Mouse (Mus musculus): ENCODE results near the gene Sbf2. TPM values are rescaled to one million over a fixed set of nuclear protein-coding genes. Genes with fewer than 3 reads are reported as not detected.

Gene Sbf2
- total and polyA plus RNA-seq, 3 experiments: 1.3 to 4.4 TPM; not detected in 1

DNA sequence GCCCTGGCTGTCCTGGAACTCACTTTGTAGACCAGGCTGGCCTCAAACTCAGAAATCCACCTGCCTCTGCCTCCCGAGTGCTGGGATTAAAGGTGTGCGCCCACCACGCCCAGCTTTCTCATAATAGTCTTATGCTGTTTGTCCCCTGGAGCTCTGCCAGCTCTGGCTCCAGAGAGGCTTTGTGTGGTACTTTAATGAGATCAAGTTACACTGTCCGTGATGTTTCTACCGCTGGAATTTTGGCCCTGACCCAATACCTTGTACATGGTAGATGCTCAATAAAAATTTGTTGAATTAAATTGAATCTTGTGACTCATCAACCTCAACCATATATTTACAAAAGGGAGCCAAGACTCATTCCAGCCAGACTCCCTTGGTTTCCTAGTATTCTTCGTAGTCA lies 36.4 kb upstream of the Sbf2 start:
- Histone ChIP-seq H3K9me3 (replicated peaks; ENCODE audit: insufficient read depth, low read length) (no peaks in the 10 kb centered on the region), H3K4me3 (ENCODE audit: control insufficient read depth in 1 of 2, insufficient read depth in 1 of 2, low read depth in 2 of 2, low read length in 2 of 2) (no peak overlapping the region), H3K27me3 (ENCODE audit: control insufficient read depth in 1 of 2, insufficient read depth in 2 of 2, low read length in 2 of 2) (peaks cover 1 to 2% of the 10 kb centered on the region in 2 experiments; a peak in 2 of 4 replicates), H3K27ac (ENCODE audit: control insufficient read depth, low read depth, low read length) (no peak overlapping the region), H3K9ac (ENCODE audit: control insufficient read depth, low read depth, low read length, poor library complexity, severe bottlenecking) (no peak overlapping the region), H3K36me3 (ENCODE audit: control insufficient read depth in 1 of 2, insufficient read depth in 2 of 2, low read length in 2 of 2) (no peaks in the 10 kb centered on the region), H3K79me2 (ENCODE audit: control insufficient read depth, insufficient read depth, low read length, poor library complexity) (no peaks in the 10 kb centered on the region), H3K4me1 (ENCODE audit: control insufficient read depth in 1 of 2, insufficient read depth in 2 of 2, low read length in 2 of 2) (no peaks in the 10 kb centered on the region)
- TF ChIP-seq CTCF (IDR thresholded peaks at IDR 0.05 in 2 of 3, conservative IDR thresholded peaks at IDR 0.05 in 1 of 3; ENCODE audit: control insufficient read depth in 1 of 3, insufficient read depth in 1 of 3, low read depth in 2 of 3, low read length in 3 of 3, poor library complexity in 1 of 3, severe bottlenecking in 1 of 3): no peak
- TF ChIP-seq POLR2AphosphoS5 (IDR thresholded peaks at IDR 0.05; ENCODE audit: borderline replicate concordance, low read depth, low read length): no peak
- no peak for TF ChIP-seq GABPA (IDR thresholded peaks at IDR 0.05; ENCODE audit: low read depth, low read length)
- no peak for DNase-seq (ENCODE audit: low read depth, low spot score)

DNA sequence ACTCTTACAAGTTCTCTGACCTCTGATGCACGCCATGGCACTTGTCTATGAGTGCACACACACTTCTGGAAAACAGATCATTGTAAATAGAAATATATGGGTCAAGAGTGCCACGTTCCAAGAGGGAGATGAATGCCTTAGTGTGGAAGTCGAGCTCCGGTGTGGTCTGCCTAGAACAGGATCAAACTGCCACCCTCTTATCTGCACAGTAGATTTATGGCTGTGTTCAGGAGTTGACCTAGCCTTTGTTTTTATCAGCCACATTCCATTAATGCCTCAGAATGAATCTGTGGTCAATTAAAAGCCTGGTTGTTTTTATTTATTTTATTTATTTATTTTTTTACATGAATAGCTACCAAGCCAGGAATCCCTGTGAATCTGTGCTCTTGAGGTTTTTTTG lies 35.8 kb upstream of the Sbf2 start:
- no peak overlapping the region for H3K4me3 ChIP-seq (ENCODE audit: control insufficient read depth in 1 of 2, insufficient read depth in 1 of 2, low read depth in 2 of 2, low read length in 2 of 2)
- no peaks in the 10 kb centered on the region for H3K9me3 ChIP-seq (replicated peaks; ENCODE audit: insufficient read depth, low read length)
- H3K4me1 ChIP-seq (ENCODE audit: control insufficient read depth in 1 of 2, insufficient read depth in 2 of 2, low read length in 2 of 2): no peaks in the 10 kb centered on the region
- no peaks in the 10 kb centered on the region for H3K36me3 ChIP-seq (ENCODE audit: control insufficient read depth in 1 of 2, insufficient read depth in 2 of 2, low read length in 2 of 2)
- no peak for DNase-seq (ENCODE audit: low read depth, low spot score)
- TF ChIP-seq NELFE (IDR thresholded peaks at IDR 0.05; ENCODE audit: low read depth, low read length): no peak
- TF ChIP-seq MYC (IDR thresholded peaks at IDR 0.05; ENCODE audit: low read depth, low read length): no peak
- no peak overlapping the region for H3K27ac ChIP-seq (ENCODE audit: control insufficient read depth, low read depth, low read length)
- H3K27me3 ChIP-seq (ENCODE audit: control insufficient read depth in 1 of 2, insufficient read depth in 2 of 2, low read length in 2 of 2): peaks cover 1 to 2% of the 10 kb centered on the region in 2 experiments; a peak in 2 of 4 replicates
- H3K79me2 ChIP-seq (ENCODE audit: control insufficient read depth, insufficient read depth, low read length, poor library complexity): no peaks in the 10 kb centered on the region
- H3K9ac ChIP-seq (ENCODE audit: control insufficient read depth, low read depth, low read length, poor library complexity, severe bottlenecking): no peak overlapping the region

DNA sequence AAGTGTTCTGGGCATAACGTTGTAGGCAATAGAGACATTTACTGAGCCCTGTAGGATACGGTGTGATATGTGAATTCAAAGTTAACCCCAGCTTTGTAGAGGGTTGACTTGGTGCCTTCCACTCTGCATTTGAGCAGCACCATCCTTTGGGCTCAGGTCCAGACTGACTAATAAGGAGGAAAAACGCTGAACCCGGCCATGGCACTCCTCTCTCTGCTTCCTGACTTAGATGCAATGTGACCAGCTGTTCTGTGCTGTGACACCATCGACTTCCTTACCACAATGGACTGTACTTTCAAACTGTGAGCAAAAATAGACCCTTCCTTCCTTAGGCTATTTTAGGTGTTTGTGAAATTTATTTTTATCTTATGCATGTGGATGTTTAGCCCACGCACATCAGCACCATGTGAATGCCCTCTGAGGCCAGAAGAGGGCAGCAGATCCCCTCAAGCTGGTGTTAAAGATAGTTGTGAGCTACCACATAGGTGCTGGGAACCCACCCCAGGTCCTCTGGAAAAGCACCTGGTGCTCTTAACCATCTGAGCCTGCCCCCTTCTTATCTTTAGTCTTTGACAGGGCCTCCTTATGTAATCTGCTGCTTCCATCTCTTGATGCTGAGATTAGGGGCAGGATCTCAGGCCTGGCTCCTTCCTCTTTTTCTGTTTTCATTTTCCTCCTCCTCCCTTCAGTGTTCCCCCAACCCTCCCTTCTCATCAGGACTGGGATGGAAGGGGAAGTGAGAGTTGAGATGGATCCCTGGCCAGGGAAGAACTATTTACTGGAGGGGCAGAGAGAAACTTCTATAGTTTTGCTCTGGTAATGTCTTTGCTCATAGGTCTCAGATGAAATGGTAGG lies 34.6 kb upstream of the Sbf2 start:
- TF ChIP-seq CTCF (IDR thresholded peaks at IDR 0.05 in 2 of 3, conservative IDR thresholded peaks at IDR 0.05 in 1 of 3; ENCODE audit: control insufficient read depth in 1 of 3, insufficient read depth in 1 of 3, low read depth in 2 of 3, low read length in 3 of 3, poor library complexity in 1 of 3, severe bottlenecking in 1 of 3): peak; percentile 32 to 39 (median 38); a peak in 5 of 6 replicates
- no peak; the same call in none of the 2 replicates for TF ChIP-seq RAD21 (IDR thresholded peaks at IDR 0.05; ENCODE audit: low read depth, low read length)
- no peak for TF ChIP-seq ZKSCAN1 (IDR thresholded peaks at IDR 0.05; ENCODE audit: low read depth, low read length)
- TF ChIP-seq TCF12 (IDR thresholded peaks at IDR 0.05; ENCODE audit: low read depth, low read length): no peak
- H3K27me3 ChIP-seq (ENCODE audit: control insufficient read depth in 1 of 2, insufficient read depth in 2 of 2, low read length in 2 of 2): peaks cover 1 to 2% of the 10 kb centered on the region in 2 experiments; a peak in 2 of 4 replicates
- H3K9me3 ChIP-seq (replicated peaks; ENCODE audit: insufficient read depth, low read length): no peaks in the 10 kb centered on the region
- H3K79me2 ChIP-seq (ENCODE audit: control insufficient read depth, insufficient read depth, low read length, poor library complexity): no peaks in the 10 kb centered on the region
- no peak overlapping the region for H3K27ac ChIP-seq (ENCODE audit: control insufficient read depth, low read depth, low read length)
- DNase-seq (ENCODE audit: low read depth, low spot score): peak; percentile 14
- H3K4me1 ChIP-seq (ENCODE audit: control insufficient read depth in 1 of 2, insufficient read depth in 2 of 2, low read length in 2 of 2): no peaks in the 10 kb centered on the region
- no peaks in the 10 kb centered on the region for H3K36me3 ChIP-seq (ENCODE audit: control insufficient read depth in 1 of 2, insufficient read depth in 2 of 2, low read length in 2 of 2)
- no peak overlapping the region for H3K4me3 ChIP-seq (ENCODE audit: control insufficient read depth in 1 of 2, insufficient read depth in 1 of 2, low read depth in 2 of 2, low read length in 2 of 2)
- H3K9ac ChIP-seq (ENCODE audit: control insufficient read depth, low read depth, low read length, poor library complexity, severe bottlenecking): no peak overlapping the region
